Comparison of ENCODE assay signal across 8 mouse cellular contexts in the genomic region with DNA sequence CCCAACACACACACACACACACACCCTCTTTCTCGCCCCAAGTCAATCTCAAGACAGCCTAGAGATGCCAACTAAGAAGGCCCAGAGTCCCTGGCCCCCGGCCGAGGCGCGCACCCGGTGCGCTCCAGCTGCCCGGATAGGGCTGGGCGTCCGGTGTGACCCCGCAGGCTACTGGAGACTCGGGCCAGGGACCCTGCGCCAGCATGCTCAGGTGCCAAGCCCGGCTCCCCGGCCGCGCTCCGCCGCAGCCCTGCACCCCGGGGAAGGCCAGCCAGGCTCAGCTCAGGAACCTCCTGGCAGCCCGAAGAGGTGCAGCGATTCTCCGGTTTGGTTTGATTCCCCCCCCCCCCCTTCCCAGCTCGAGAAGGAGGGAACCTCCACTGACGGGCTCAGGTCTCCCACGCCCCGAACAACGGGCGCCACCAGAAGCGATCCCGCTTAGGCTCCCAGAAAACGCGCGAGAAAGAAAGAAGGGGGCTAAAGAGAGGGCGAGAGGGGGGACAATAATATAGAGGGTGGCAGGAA. TPM values are rescaled to one million over a fixed set of nuclear protein-coding genes. Genes with fewer than 3 reads are reported as not detected.
DNase-seq lines count a peak whose midpoint lies in the region; ATAC-seq and TF ChIP-seq lines count a peak whose summit lies in the region.

No protein-coding gene starts in this region.

- H3K9ac ChIP-seq in heart, embryonic 16.5 days (ENCODE audit: low read length) = peak overlapping the region; percentile 88
- H3K9ac ChIP-seq in liver, postnatal 0 days (replicated peaks) = no peak overlapping the region

- ATAC-seq in heart, embryonic 16.5 days (replicated peaks; ENCODE audit: extremely low read depth, insufficient read depth, low FRiP score) = peak; percentile 57
- ATAC-seq in liver, postnatal 0 days = no peak

- TF ChIP-seq CTCF in layer of hippocampus, adult 2 months (conservative IDR thresholded peaks at IDR 0.05) = no peak
- no peak for TF ChIP-seq CTCF in liver, postnatal 0 days (IDR thresholded peaks at IDR 0.05; ENCODE audit: low read depth)

- H3K4me1 ChIP-seq in heart, embryonic 16.5 days (ENCODE audit: control insufficient read depth, insufficient read depth, low read length) = peaks cover 8% of the 10 kb centered on the region
- peaks cover 24% of the 10 kb centered on the region; the same call in 1 of the 2 replicates for H3K4me1 ChIP-seq in liver, postnatal 0 days (ENCODE audit: insufficient read depth)

- peak in 1 of 2 experiments; percentile 19 for DNase-seq in layer of hippocampus, adult 2 months (ENCODE audit: low spot score in 2 of 2)
- DNase-seq in layer of hippocampus, adult 11-12 months (ENCODE audit: low spot score) = no peak
- peak; percentile 62 for DNase-seq in embryo, embryonic 9.5 days (ENCODE audit: extremely low spot score)
- DNase-seq in kidney, postnatal 10 days = peak; percentile 58
- peak; percentile 18 for DNase-seq in liver, postnatal 0 days
- DNase-seq in right cerebral cortex, postnatal 10 days (ENCODE audit: low spot score in 2 of 2) = peak; percentile 42 to 48
- DNase-seq in c-Kit-positive CD71-positive TER-119-positive erythroid progenitor cells, embryonic 14.5 days (ENCODE audit: low spot score) = no peak

- WGBS in heart, embryonic 16.5 days = under 1% methylated on average over 35 of the region's 35 CpGs
- WGBS in liver, postnatal 0 days (ENCODE audit: insufficient replicate concordance) = under 1% methylated on average over 32 of the region's 35 CpGs

- 0 out of 2 replicates have a peak, but pooled peaks cover 2% of the 10 kb centered on the region for H3K27me3 ChIP-seq in heart, embryonic 16.5 days (ENCODE audit: control insufficient read depth, insufficient read depth, low read length)
- peaks cover 55% of the 10 kb centered on the region for H3K27me3 ChIP-seq in liver, postnatal 0 days (ENCODE audit: insufficient read depth, low read length)

- no peaks in the 10 kb centered on the region for H3K9me3 ChIP-seq in heart, embryonic 16.5 days (replicated peaks; ENCODE audit: control insufficient read depth, low read length)
- H3K9me3 ChIP-seq in liver, postnatal 0 days (ENCODE audit: low read length) = no peaks in the 10 kb centered on the region

- TF ChIP-seq EP300 in liver, postnatal 0 days (IDR thresholded peaks at IDR 0.05; ENCODE audit: low read depth) = no peak

- no peaks in the 10 kb centered on the region for H3K36me3 ChIP-seq in heart, embryonic 16.5 days (ENCODE audit: control insufficient read depth, insufficient read depth)
- H3K36me3 ChIP-seq in liver, postnatal 0 days (replicated peaks; ENCODE audit: insufficient read depth, low read length) = no peaks in the 10 kb centered on the region

- peak overlapping the region; percentile 55; the same call in 1 of the 2 replicates for H3K27ac ChIP-seq in layer of hippocampus, adult 2 months
- H3K27ac ChIP-seq in heart, embryonic 16.5 days (ENCODE audit: low read length) = peak overlapping the region; percentile 99
- H3K27ac ChIP-seq in liver, postnatal 0 days (ENCODE audit: low read depth) = no peak overlapping the region

- peak overlapping the region; percentile 65 for H3K4me3 ChIP-seq in layer of hippocampus, adult 2 months
- peak overlapping the region; percentile 68 for H3K4me3 ChIP-seq in heart, embryonic 16.5 days (ENCODE audit: low read length)
- peak overlapping the region; percentile 47 for H3K4me3 ChIP-seq in liver, postnatal 0 days (ENCODE audit: low read depth, low read length)

- H3K4me2 ChIP-seq in heart, embryonic 16.5 days (ENCODE audit: low read depth, low read length) = peak overlapping the region; percentile 69
- H3K4me2 ChIP-seq in liver, postnatal 0 days (ENCODE audit: low read depth, low read length) = peak overlapping the region; percentile 79

RNA-seq across cellular contexts. Expression of a gene that starts 0.9 kb away (rescaled TPM):
- 10 to 100 TPM; 46.2 to 48.6 TPM for total RNA-seq in layer of hippocampus, adult 2 months (2021)
- 5.9 and 6.2 TPM in 2 replicates for polyA plus RNA-seq in heart, embryonic 16.5 days (2015; fragmentation: Nextera tagmentation; extraction: Ambion mirVana)
- polyA plus RNA-seq in liver, postnatal 0 days (2015; fragmentation: Nextera tagmentation; extraction: Ambion mirVana) = 0.04 and 0.06 TPM in 2 replicates

Comparison
In these comparisons a context has a peak if more than half of its experiments do, and no peak if none do; other contexts are left out.
1. DNase-seq: peak in embryo, embryonic 9.5 days (single experiment), kidney, postnatal 10 days (single experiment), liver, postnatal 0 days (single experiment) and right cerebral cortex, postnatal 10 days (2 of 2); none in layer of hippocampus, adult 11-12 months (single experiment) and c-Kit-positive CD71-positive TER-119-positive erythroid progenitor cells, embryonic 14.5 days (single experiment).
2. Peak in every context shown above with its lines, with median percentiles within 50 percentile points of each other: H3K4me3 ChIP-seq.